Mouse (Mus musculus): ENCODE measurements around the gene Gata1.

DNA sequence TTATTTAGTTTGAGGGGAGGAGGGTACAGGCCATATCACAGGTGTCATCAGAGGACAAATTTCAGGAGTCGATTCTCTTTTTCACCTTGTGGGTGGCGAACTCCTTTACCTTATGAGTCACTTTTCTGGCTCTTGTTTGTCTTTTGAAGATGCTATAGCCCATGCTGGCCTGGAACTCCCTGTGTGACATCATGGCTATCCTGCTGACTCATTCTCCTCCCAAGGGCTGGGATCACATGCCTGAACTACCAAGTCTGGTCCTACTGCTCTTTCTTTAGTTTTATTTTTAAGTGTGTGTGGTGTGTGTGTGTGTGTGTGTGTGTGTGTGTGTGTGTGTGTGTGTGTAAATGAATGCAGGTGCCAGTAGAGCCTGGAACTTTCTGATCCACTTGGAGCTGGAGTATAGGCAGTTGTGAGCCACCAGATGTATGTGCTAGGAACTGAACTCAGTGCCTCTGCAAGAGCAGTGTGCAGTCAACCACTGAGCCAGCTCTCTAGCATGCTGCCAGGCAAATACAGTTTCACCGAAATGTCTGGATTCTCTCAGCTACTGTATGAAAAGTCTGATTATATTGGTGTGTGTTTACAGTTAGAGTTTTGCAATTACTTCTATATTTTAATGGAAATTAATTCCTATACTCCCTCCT lies 22.8 kb upstream of the Gata1 start:
- TF ChIP-seq GATA1 (IDR thresholded peaks at IDR 0.05; ENCODE audit: low read length) (no peak), TAL1 (IDR thresholded peaks at IDR 0.05; ENCODE audit: low read length) (no peak)

All from erythroblast, embryonic 14.5 days (primary cell).